Mouse (Mus musculus) heart, postnatal 0 days (tissue): ENCODE measurements around the gene Dlec1.

Source experiments
- CTCF ChIP-seq: IDR thresholded peaks from 2 replicates; pipeline ENCODE4 v1.5.1; 2016; ENCODE audit warnings: antibody characterized with exemption, control low read depth, low read depth
- EP300 ChIP-seq: IDR thresholded peaks from 2 replicates; pipeline ENCODE4 v1.6.1; 2016; ENCODE audit warnings: antibody characterized with exemption, low read depth

DNA sequence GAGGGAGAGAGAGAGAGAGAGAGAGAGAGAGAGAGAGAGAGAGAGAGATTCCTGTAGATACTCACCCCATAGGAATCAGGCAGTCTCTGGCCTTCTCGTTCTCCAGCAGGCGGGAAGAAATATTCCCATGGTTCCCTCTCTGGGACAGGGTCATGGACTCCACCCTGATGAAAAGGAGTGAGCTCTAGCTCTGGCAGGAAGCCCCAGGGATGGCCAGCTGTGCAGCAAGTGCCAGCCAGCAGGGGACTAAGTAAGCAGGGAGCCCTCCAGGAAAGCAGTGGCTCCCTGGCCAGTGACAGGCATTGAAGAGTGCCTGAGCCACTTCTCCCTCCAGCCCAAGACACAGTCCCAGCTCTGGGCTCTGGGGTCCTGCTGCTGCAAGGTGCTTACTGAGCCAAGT lies 49.5 kb downstream of the Dlec1 start:
- TF ChIP-seq CTCF (no peak), EP300 (no peak)
